Mouse (Mus musculus): ENCODE results near the gene Slc9a3r2. TPM values are rescaled to one million over a fixed set of nuclear protein-coding genes. Genes with fewer than 3 reads are reported as not detected.

Slc9a3r2 gene
- polyA plus RNA-seq, 1 experiment from 2014 or later = 341 TPM

DNA sequence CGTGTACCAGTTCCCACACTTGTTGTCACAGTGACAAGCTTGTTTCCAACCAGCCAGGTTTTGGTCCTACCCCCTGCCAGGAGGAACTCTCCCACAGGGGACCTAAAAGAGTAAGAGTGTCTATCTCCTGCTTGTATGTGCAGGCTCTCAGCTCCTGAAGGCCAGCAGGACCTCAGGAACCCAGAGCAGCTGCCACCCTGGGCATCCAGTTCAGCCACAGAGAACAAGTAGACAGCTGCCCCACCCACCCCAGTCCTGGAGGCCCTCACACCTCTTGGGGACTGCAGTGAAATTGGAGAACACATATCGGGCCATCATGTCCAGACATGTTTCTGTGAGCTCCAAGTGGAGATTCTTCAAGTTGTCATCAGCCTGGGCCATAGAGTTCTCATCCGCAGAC lies 45.6 kb downstream of the Slc9a3r2 start:
- ATAC-seq (no peak), DNase-seq (ENCODE audit: low spot score) (no peak)
- no peaks in the 10 kb centered on the region for H3K9me3 ChIP-seq (ENCODE audit: low read length)
- H3K4me1 ChIP-seq (ENCODE audit: insufficient read depth, low read depth, low read length) = no peaks in the 10 kb centered on the region
- H3K9ac ChIP-seq (replicated peaks; ENCODE audit: low read depth) = no peak overlapping the region
- no peak overlapping the region for H3K4me3 ChIP-seq (ENCODE audit: low read depth, low read length)
- H3K27me3 ChIP-seq (replicated peaks; ENCODE audit: insufficient read depth, low read length) = no peaks in the 10 kb centered on the region
- 87% methylated on average over 3 of the region's 3 CpGs for WGBS
- no peak overlapping the region for H3K4me2 ChIP-seq (replicated peaks; ENCODE audit: low read depth, low read length)
- H3K36me3 ChIP-seq (ENCODE audit: insufficient read depth, low read length) = peaks cover 22% of the 10 kb centered on the region
- no peak for TF ChIP-seq EP300 (IDR thresholded peaks at IDR 0.05)
- TF ChIP-seq CTCF (IDR thresholded peaks at IDR 0.05) = no peak
- no peak overlapping the region for H3K27ac ChIP-seq (ENCODE audit: low read length)

DNA sequence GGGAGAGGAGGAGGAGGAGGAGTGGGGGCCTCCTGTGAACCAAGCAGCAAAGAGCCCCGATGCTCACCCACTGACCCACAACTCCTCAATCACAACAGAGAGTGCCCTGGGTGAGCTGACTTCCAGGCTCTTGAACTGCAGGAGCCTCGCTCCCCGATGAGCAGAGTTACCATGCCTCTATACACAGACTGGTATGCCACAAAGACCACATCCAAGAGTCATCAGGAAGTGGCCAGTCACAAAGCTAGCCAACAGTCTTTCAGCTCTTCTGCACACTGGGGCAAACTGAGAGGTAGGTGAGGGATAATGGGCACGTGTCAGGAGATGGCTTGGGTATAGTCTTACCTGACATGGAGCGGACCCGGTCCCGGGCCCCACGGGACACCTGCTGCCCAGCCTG lies 46.2 kb downstream of the Slc9a3r2 start:
- Histone ChIP-seq H3K4me3 (ENCODE audit: low read depth, low read length) (no peak overlapping the region), H3K27me3 (replicated peaks; ENCODE audit: insufficient read depth, low read length) (no peaks in the 10 kb centered on the region), H3K36me3 (ENCODE audit: insufficient read depth, low read length) (peaks cover 28% of the 10 kb centered on the region), H3K4me2 (replicated peaks; ENCODE audit: low read depth, low read length) (no peak overlapping the region), H3K27ac (ENCODE audit: low read length) (no peak overlapping the region), H3K9me3 (ENCODE audit: low read length) (no peaks in the 10 kb centered on the region), H3K9ac (replicated peaks; ENCODE audit: low read depth) (no peak overlapping the region), H3K4me1 (ENCODE audit: insufficient read depth, low read depth, low read length) (no peaks in the 10 kb centered on the region)
- TF ChIP-seq EP300 (IDR thresholded peaks at IDR 0.05) = no peak
- TF ChIP-seq CTCF (IDR thresholded peaks at IDR 0.05) = no peak
- 91% methylated on average over 8 of the region's 8 CpGs for WGBS
- DNase-seq (ENCODE audit: low spot score) (no peak), ATAC-seq (no peak)

DNA sequence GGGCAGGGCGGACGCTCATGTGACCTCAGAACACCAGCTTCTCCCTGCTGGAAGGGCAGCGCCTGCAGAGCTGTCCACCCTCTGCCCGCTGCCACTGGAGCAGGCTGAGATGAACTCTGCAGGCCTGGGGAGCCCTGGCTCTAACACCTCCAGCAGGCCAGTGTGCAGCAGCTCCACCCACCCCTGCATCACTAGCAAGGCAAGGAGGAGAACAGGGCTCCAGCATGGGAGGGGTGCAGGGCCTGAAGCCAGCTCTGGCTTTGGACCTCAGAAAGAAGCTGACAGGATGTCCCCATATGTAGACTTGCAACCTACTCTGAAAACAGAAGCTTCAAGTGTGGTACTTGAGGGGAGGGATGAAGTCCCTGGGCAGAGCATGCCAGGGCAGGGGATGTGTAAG lies 49.6 kb downstream of the Slc9a3r2 start:
- H3K36me3 ChIP-seq (ENCODE audit: insufficient read depth, low read length) = peaks cover 44% of the 10 kb centered on the region

DNA sequence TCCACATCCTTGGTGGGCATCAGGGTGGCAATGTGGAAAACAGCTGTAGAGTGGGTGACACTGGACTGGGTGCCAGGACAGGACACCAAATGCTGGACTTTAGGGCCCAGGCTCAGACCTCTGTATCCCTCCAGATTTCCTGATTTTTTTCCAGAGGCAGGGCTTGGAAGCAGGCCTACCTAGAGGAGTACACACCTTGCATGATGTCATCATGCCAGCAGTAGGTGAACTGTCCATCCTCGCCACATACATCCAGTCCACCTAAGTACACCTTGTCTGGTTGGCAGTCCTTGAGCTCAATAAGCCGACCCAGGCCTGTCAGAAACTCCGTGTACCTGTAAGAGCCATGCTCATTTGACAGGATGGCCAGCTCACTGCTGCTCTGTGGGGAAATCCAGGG lies 52.1 kb downstream of the Slc9a3r2 start:
- DNase-seq (ENCODE audit: low spot score) = no peak
- no peak overlapping the region for H3K4me2 ChIP-seq (replicated peaks; ENCODE audit: low read depth, low read length)
- 90% methylated on average over 3 of the region's 3 CpGs for whole genome bisulfite sequencing
- H3K9ac ChIP-seq (replicated peaks; ENCODE audit: low read depth) = no peak overlapping the region
- no peaks in the 10 kb centered on the region for H3K4me1 ChIP-seq (ENCODE audit: insufficient read depth, low read depth, low read length)
- H3K27ac ChIP-seq (ENCODE audit: low read length) = no peak overlapping the region
- no peak for ATAC-seq
- peaks cover 61% of the 10 kb centered on the region for H3K36me3 ChIP-seq (ENCODE audit: insufficient read depth, low read length)
- TF ChIP-seq CTCF (IDR thresholded peaks at IDR 0.05) (no peak), EP300 (IDR thresholded peaks at IDR 0.05) (no peak)
- H3K4me3 ChIP-seq (ENCODE audit: low read depth, low read length) = no peak overlapping the region
- H3K9me3 ChIP-seq (ENCODE audit: low read length) = no peaks in the 10 kb centered on the region
- no peaks in the 10 kb centered on the region for H3K27me3 ChIP-seq (replicated peaks; ENCODE audit: insufficient read depth, low read length)

More for the DNA sequence above, 49.6 kb downstream of the Slc9a3r2 start:
- Histone ChIP-seq H3K4me1 (ENCODE audit: insufficient read depth, low read depth, low read length) (no peaks in the 10 kb centered on the region), H3K9me3 (ENCODE audit: low read length) (no peaks in the 10 kb centered on the region), H3K4me2 (replicated peaks; ENCODE audit: low read depth, low read length) (no peak overlapping the region), H3K27me3 (replicated peaks; ENCODE audit: insufficient read depth, low read length) (no peaks in the 10 kb centered on the region), H3K4me3 (ENCODE audit: low read depth, low read length) (no peak overlapping the region), H3K9ac (replicated peaks; ENCODE audit: low read depth) (no peak overlapping the region), H3K27ac (ENCODE audit: low read length) (no peak overlapping the region)
- no peak for ATAC-seq
- WGBS = 96% methylated on average over 4 of the region's 4 CpGs
- no peak for DNase-seq (ENCODE audit: low spot score)
- TF ChIP-seq CTCF (IDR thresholded peaks at IDR 0.05) (no peak), EP300 (IDR thresholded peaks at IDR 0.05) (no peak)

DNA sequence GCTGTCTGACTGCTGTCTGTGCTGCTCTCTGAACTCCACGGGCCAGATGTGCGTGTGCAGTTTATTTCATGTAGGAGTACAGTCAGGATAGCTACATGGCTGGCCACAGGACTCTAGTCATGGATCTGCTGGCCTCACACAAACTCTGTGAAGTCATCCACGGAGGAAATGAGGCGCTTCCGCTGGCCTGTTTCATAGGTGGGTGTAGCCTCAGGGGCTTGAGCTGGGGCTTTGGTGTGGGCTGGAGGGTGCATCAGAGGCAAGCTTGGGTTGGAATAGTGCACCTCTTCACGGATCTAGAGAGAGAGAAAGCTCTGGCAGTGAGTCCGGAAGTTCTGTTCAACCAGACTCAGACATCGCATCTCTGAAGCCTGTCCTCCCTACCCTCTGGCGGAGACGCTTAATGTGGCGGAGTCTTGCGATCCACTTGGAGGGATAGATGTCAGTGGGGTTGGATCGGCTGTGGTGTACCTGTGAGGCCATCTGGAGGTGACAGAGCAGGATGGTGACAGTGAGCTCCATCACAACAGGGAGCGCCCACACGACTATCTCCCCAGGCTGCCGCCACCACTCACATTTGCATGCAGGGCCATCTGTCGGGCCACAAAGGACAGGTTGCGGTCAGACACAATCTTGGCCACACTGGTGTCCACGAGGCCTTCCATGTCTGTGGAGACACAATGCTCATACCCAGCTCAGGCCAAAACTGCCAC lies 53.5 kb downstream of the Slc9a3r2 start:
- Histone ChIP-seq H3K27ac (ENCODE audit: low read length) (no peak overlapping the region), H3K4me3 (ENCODE audit: low read depth, low read length) (no peak overlapping the region), H3K9me3 (ENCODE audit: low read length) (no peaks in the 10 kb centered on the region), H3K36me3 (ENCODE audit: insufficient read depth, low read length) (peaks cover 62% of the 10 kb centered on the region; the same call in 1 of the 2 replicates), H3K4me1 (ENCODE audit: insufficient read depth, low read depth, low read length) (no peaks in the 10 kb centered on the region), H3K9ac (replicated peaks; ENCODE audit: low read depth) (no peak overlapping the region), H3K4me2 (replicated peaks; ENCODE audit: low read depth, low read length) (no peak overlapping the region), H3K27me3 (replicated peaks; ENCODE audit: insufficient read depth, low read length) (no peaks in the 10 kb centered on the region)
- ATAC-seq (no peak), DNase-seq (ENCODE audit: low spot score) (no peak)
- 90% methylated on average over 19 of the region's 19 CpGs for WGBS
- TF ChIP-seq CTCF (IDR thresholded peaks at IDR 0.05) = no peak
- TF ChIP-seq EP300 (IDR thresholded peaks at IDR 0.05) = no peak

DNA sequence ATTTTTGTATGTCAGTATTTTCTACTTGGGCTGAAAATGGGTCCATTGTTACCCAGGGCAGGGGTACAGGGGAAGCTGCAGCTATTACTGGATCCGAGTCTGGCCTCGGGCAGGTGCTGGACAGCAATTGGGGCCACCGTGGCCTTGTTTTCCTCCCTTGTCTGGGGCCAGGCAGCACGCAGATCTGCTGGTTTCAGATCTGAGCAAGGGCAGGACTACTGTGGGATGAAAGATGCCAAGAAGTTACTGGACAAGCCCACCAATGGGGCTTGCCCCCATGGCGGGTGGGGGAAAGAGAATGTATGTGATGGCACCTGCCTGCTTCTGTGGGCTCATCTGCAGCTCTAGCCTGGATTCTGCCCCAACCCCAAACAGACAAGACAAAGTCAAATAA lies 54.1 kb downstream of the Slc9a3r2 start:
- no peaks in the 10 kb centered on the region for H3K9me3 ChIP-seq (ENCODE audit: low read length)
- 80% methylated on average over 5 of the region's 5 CpGs for WGBS

More for the DNA sequence above, 54.1 kb downstream of the Slc9a3r2 start:
- H3K36me3 ChIP-seq (ENCODE audit: insufficient read depth, low read length) = peaks cover 68% of the 10 kb centered on the region; the same call in 1 of the 2 replicates
- H3K27ac ChIP-seq (ENCODE audit: low read length) = no peak overlapping the region
- DNase-seq (ENCODE audit: low spot score) = no peak
- no peak overlapping the region for H3K4me2 ChIP-seq (replicated peaks; ENCODE audit: low read depth, low read length)
- no peaks in the 10 kb centered on the region for H3K4me1 ChIP-seq (ENCODE audit: insufficient read depth, low read depth, low read length)
- no peaks in the 10 kb centered on the region for H3K27me3 ChIP-seq (replicated peaks; ENCODE audit: insufficient read depth, low read length)
- TF ChIP-seq EP300 (IDR thresholded peaks at IDR 0.05) = no peak
- no peak for TF ChIP-seq CTCF (IDR thresholded peaks at IDR 0.05)
- no peak overlapping the region for H3K4me3 ChIP-seq (ENCODE audit: low read depth, low read length)
- no peak overlapping the region for H3K9ac ChIP-seq (replicated peaks; ENCODE audit: low read depth)
- ATAC-seq = no peak
